Mouse (Mus musculus) stomach, postnatal 0 days (tissue): ENCODE data around the gene 9130230L23Rik. TPM values are rescaled to one million over a fixed set of nuclear protein-coding genes. Genes with fewer than 3 reads are reported as not detected.

Source experiments
- ATAC-seq: fragments of 200-750 bp; cut with Nextera tagmentation; 2 replicates; pipeline ENCODE4 v1.8.0; 2017; ENCODE audit not compliant: low FRiP score, low TSS enrichment
- DNase-seq: peaks from one replicate; pipeline ENCODE4 v3.0.0-alpha.2; 2016; ENCODE audit warnings: low spot score
- H3K27ac ChIP-seq: fragments of 300-500 bp; sonication (generic); replicated peaks from 2 replicates; pipeline ENCODE4 v1.5.1; 2014; ENCODE audit warnings: mild to moderate bottlenecking, control low read depth
- H3K27me3 ChIP-seq: fragments of 300-500 bp; sonication (generic); 2 replicates; pipeline ENCODE4 v1.6.1; 2014; ENCODE audit warnings: low read length; ENCODE audit not compliant: control insufficient read depth, insufficient read depth
- H3K36me3 ChIP-seq: fragments of 300-500 bp; sonication (generic); 2 replicates; pipeline ENCODE4 v1.6.1; 2014; ENCODE audit warnings: low read length, mixed read lengths; ENCODE audit not compliant: control insufficient read depth, insufficient read depth
- H3K4me1 ChIP-seq: fragments of 300-500 bp; sonication (generic); replicated peaks from 2 replicates; pipeline ENCODE4 v1.6.1; 2014; ENCODE audit warnings: antibody characterized with exemption; ENCODE audit not compliant: control insufficient read depth, insufficient read depth
- H3K4me2 ChIP-seq: fragments of 300-500 bp; sonication (generic); replicated peaks from 2 replicates; pipeline ENCODE4 v1.6.1; 2014; ENCODE audit warnings: low read depth, mild to moderate bottlenecking, control low read depth, moderate library complexity
- H3K4me3 ChIP-seq: fragments of 300-500 bp; sonication (generic); 2 replicates; pipeline ENCODE4 v1.5.1; 2014; ENCODE audit warnings: low read depth, low read length, control low read depth
- H3K9ac ChIP-seq: fragments of 300-500 bp; sonication (generic); 2 replicates; pipeline ENCODE4 v1.6.1; 2014; ENCODE audit warnings: mild to moderate bottlenecking, low read length, control low read depth, mixed read lengths
- H3K9me3 ChIP-seq: fragments of 300-500 bp; sonication (generic); 2 replicates; pipeline ENCODE4 v1.6.1; 2016; ENCODE audit warnings: low read length; ENCODE audit not compliant: control insufficient read depth
- CTCF ChIP-seq: IDR thresholded peaks from 2 replicates; pipeline ENCODE4 v1.5.1; 2016; ENCODE audit warnings: antibody characterized with exemption, low read depth, mild to moderate bottlenecking, moderate library complexity
- EP300 ChIP-seq: optimal IDR thresholded peaks from 2 replicates; pipeline ENCODE3; 2016; ENCODE audit warnings: antibody characterized with exemption
- WGBS: fragments of 180-500 bp; shearing (Covaris S2); extraction: QIAGEN DNeasy Blood & Tissue Kit; methylation state at CpG from one replicate; pipeline ENCODE4 v1.1.7; 2014; 5-methylcytosine and 5-hydroxymethylcytosine counted together
- polyA plus RNA-seq: library from polyadenylated mRNA; unstranded; fragments of >200 nt; fragmentation: Nextera tagmentation; extraction: Ambion mirVana; gene quantifications from 2 replicates; pipeline ENCODE4 v1.2.1, GENCODE M21; 2015

Gene 9130230L23Rik
- polyA plus RNA-seq: 4.7 and 4.8 TPM in 2 replicates

- H3K27ac ChIP-seq: peak within 1 kb of the TSS; percentile 91
- H3K4me1 ChIP-seq: no peaks in the 10 kb centered on the region
- H3K4me2 ChIP-seq: peak within 1 kb of the TSS; percentile 20
- no peaks in the 10 kb centered on the region for H3K9me3 ChIP-seq
- TF ChIP-seq CTCF (0 out of 2 replicates have a peak, but pooled peaks have one; percentile 1), EP300 (peak; percentile 79)
- ATAC-seq: peak; percentile 90
- H3K9ac ChIP-seq: peak within 1 kb of the TSS; percentile 45; the same call in 1 of the 2 replicates
- 35% methylated on average over 14 of the region's 14 CpGs for WGBS
- no peaks in the 10 kb centered on the region for H3K27me3 ChIP-seq
- H3K36me3 ChIP-seq: no peaks in the 10 kb centered on the region
- H3K4me3 ChIP-seq: no peak within 1 kb of the TSS
- DNase-seq: peak; percentile 85
These were observed at the start of gene 9130230L23Rik for GRCm38 (mm10) chr5:66004134-66004925. 9130230L23Rik (minus strand) TSS chr5:66004285.

GRCm38 (mm10) chr5:66052777-66053548 is 48.9 kb upstream of the 9130230L23Rik start:
- no peaks in the 10 kb centered on the region for H3K27me3 ChIP-seq
- no peaks in the 10 kb centered on the region for H3K9me3 ChIP-seq
- peak overlapping the region; percentile 75; the same call in 1 of the 2 replicates for H3K27ac ChIP-seq
- no peaks in the 10 kb centered on the region for H3K36me3 ChIP-seq
- 63% methylated on average over 20 of the region's 20 CpGs for WGBS
- 0 out of 2 replicates have a peak, but pooled peaks cover 2% of the 10 kb centered on the region for H3K4me1 ChIP-seq
- peak overlapping the region; percentile 48 for H3K4me2 ChIP-seq
- peak overlapping the region; percentile 18 for H3K4me3 ChIP-seq
- ATAC-seq (peak; percentile 86), DNase-seq (peak; percentile 69)
- no peak for TF ChIP-seq CTCF
- no peak for TF ChIP-seq EP300
- peak overlapping the region; percentile 27; the same call in 1 of the 2 replicates for H3K9ac ChIP-seq

GRCm38 (mm10) chr5:66050841-66051240 is 46.8 kb upstream of the 9130230L23Rik start:
- no peak overlapping the region for H3K27ac ChIP-seq
- no peaks in the 10 kb centered on the region for H3K36me3 ChIP-seq
- no peak overlapping the region for H3K9ac ChIP-seq
- no peaks in the 10 kb centered on the region for H3K27me3 ChIP-seq
- no peak for ATAC-seq
- no peaks in the 10 kb centered on the region for H3K9me3 ChIP-seq
- no peak for DNase-seq
- WGBS: 58% methylated on average over 5 of the region's 5 CpGs
- H3K4me1 ChIP-seq: 0 out of 2 replicates have a peak, but pooled peaks cover 2% of the 10 kb centered on the region
- H3K4me3 ChIP-seq: no peak overlapping the region
- TF ChIP-seq EP300 (no peak), CTCF (no peak)
- H3K4me2 ChIP-seq: no peak overlapping the region

GRCm38 (mm10) chr5:66046356-66046755 is 42.3 kb upstream of the 9130230L23Rik start:
- 59% methylated on average over 3 of the region's 3 CpGs for WGBS
- H3K4me3 ChIP-seq: no peak overlapping the region
- H3K27me3 ChIP-seq: no peaks in the 10 kb centered on the region
- H3K27ac ChIP-seq: no peak overlapping the region
- DNase-seq: no peak
- no peaks in the 10 kb centered on the region for H3K4me1 ChIP-seq
- H3K9me3 ChIP-seq: no peaks in the 10 kb centered on the region
- H3K9ac ChIP-seq: no peak overlapping the region
- TF ChIP-seq EP300 (no peak), CTCF (no peak)
- H3K4me2 ChIP-seq: no peak overlapping the region
- ATAC-seq: no peak
- H3K36me3 ChIP-seq: no peaks in the 10 kb centered on the region

- WGBS: 54% methylated on average over 3 of the region's 3 CpGs
- H3K4me1 ChIP-seq: no peaks in the 10 kb centered on the region
- no peak overlapping the region for H3K4me2 ChIP-seq
- no peaks in the 10 kb centered on the region for H3K27me3 ChIP-seq
- H3K36me3 ChIP-seq: no peaks in the 10 kb centered on the region
- no peak for TF ChIP-seq CTCF
- TF ChIP-seq EP300: no peak
- H3K9ac ChIP-seq: 0 out of 2 replicates have a peak overlapping the region, but pooled peaks have one; percentile 8
- peak overlapping the region; percentile 82 for H3K27ac ChIP-seq
- H3K4me3 ChIP-seq: no peak overlapping the region
- ATAC-seq: peak; percentile 79
- H3K9me3 ChIP-seq: no peaks in the 10 kb centered on the region
- DNase-seq: peak; percentile 71
These were observed 39.8 kb upstream of the 9130230L23Rik start for GRCm38 (mm10) chr5:66043897-66044296.
